Mouse (Mus musculus) mature B cell (primary cell): ENCODE data around the gene Spock3.
"Not testable (repeated sequence)": the region's sequence is repeated elsewhere in the genome, so short reads cannot be mapped to it uniquely, and the experiment has no call there.

Experiments
- in situ Hi-C: fragments of 300-500 bp; cut with MboI; formaldehyde crosslinking; loops from 2 replicates; pipeline ENCODE4 v1.14.3; 2019

Gene Spock3

GRCm38 (mm10) chr8:62950709-62951108 lies at the start of gene Spock3:
Gene Spock3 (plus strand): TSS chr8:62951009.
- in situ Hi-C loops: no loop called here

DNA sequence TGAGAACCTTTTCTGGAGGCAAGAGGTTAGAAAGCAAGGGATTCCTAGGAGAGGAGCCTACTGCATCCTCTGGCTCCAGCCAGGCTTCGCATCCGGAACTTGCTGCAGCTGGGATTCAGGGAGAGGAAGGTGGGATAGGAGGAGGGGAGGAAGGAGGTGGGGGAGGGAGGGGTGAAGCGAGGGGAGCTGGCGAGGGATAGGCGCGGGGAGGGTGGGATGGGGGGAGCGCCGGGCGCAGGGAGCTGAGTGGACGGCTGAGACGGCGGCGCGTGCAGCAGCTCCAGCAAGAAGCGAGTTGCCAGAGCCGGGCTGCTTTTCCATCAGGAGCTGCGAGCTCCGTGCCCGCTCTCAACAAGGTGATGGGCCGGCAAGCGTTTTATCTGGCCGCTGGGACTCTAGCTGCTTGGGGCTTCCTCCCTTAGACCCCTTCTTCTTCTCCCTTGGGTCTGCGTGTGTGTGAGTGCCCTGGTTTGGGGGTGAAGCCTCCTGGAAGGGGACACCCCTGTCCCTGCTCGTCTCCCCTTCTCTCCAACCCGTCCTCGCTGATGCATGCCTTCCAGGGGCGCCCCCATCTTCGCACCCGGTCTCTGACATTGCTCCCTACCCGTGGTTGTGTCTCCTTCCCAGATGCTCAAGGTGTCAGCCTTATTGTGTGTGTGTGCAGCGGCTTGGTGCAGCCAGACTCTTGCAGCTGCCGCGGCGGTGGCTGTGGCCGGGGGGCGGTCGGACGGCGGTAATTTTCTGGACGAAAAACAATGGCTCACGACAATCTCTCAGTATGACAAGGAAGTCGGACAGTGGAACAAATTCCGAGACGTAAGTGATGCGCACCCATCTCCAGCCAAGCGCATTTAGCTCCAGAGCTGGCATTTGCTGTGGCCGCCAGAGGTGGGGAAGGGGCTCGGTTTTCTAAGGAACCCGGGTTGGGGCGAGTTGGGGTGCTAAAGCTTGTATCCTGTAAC lies 645 bp downstream of the Spock3 start:
- in situ Hi-C loops: no loop called here

GRCm38 (mm10) chr8:62952481-62952880 lies 1.7 kb downstream of the Spock3 start:
- in situ Hi-C loops: no loop called here

DNA sequence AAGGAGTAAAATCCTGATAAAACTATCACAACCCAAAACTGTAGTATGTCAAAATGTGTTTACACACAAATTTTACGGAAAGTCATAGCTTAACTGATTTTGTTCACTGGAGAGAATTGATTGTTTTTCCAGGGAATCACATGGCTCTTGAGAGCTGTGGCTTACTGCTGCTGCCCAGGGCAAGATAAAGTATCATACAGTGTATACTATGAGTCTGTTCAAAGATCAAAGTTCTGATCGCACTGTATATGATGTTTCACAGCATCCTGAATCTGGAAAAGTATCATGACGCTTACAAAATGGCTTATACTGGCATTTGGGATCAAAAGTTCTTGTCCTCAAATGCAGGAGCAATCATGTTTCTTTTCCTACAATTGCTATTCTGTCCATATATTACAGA lies 11.8 kb downstream of the Spock3 start:
- in situ Hi-C loops: no loop called here

DNA sequence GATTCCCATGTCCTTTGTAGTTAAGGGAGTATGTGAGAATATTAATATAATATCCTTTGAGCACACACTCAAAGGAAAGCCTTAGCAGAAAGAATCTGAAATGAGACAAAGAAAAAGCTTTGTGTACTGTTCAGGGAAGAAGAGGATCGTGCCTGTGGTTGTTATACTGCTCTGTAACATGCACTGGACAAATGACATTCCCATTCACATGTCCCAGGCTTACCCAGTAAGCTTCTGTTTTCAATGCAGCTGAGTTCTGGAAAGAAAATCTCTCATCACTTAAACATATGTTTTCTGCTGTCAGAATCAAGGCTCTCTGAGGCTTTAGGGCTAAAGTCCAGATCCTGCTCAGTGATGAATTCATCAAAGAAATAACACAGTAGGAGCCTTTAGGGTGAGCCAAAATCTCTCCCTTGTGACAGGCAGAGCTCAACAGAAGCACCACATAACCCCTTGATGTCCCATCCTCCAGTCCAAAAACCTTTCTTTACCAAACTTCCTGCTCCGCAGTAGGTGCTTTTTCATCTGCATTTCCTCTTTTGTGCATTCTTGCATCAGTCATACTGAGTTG lies 19.1 kb downstream of the Spock3 start:
- in situ Hi-C loops: no loop called here

- in situ Hi-C loops: no loop called here
Measured at GRCm38 (mm10) chr8:63088984-63089383, 138.2 kb downstream of the Spock3 start.

GRCm38 (mm10) chr8:63098200-63098599 lies 147.4 kb downstream of the Spock3 start:
- in situ Hi-C loops: no loop called here

- in situ Hi-C loops: no loop called here
Measured at GRCm38 (mm10) chr8:63109761-63110160, 159.0 kb downstream of the Spock3 start.

DNA sequence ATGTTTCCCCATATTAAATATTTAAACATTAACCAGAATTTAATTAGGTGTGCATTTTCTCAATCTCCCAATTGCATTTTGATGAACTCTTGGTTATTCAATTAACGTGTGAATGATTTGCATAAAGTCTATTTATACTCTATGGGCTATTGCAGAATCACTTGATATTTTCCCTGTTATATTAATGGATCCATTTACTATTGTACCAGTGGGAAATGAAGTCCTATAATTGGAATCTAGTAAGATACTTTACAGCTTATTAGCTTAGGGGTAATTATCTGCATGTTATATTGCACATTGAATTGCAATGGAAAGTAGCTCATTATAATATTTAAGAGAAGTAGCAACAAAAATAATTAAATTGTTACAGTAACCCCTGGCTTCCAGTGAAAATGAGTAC lies 162.1 kb downstream of the Spock3 start:
- in situ Hi-C loops: no loop called here

- in situ Hi-C loops: no loop called here
Measured at GRCm38 (mm10) chr8:63120508-63120907, 169.7 kb downstream of the Spock3 start.

DNA sequence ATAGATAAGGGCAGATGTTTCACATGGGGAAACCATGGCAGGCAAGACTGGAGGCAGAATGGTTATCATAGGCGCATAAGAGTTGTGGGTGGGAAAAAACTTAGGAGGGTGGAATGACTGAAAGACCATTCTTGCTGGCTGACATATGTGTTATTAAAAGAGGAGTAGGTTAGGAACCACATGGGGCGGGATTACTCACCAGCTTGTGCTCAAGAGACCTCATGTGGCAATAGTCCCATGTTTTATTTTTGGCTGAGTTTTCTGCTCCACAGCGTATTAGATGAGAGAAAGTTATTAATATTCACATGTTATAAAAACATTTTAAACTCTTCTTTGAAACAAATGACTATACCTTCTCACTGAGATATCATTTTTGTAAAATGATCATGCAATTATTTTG lies 184.6 kb downstream of the Spock3 start:
- in situ Hi-C loops: no loop called here

- in situ Hi-C loops: not testable (repeated sequence)
Measured at GRCm38 (mm10) chr8:63163861-63164260, 213.1 kb downstream of the Spock3 start.

DNA sequence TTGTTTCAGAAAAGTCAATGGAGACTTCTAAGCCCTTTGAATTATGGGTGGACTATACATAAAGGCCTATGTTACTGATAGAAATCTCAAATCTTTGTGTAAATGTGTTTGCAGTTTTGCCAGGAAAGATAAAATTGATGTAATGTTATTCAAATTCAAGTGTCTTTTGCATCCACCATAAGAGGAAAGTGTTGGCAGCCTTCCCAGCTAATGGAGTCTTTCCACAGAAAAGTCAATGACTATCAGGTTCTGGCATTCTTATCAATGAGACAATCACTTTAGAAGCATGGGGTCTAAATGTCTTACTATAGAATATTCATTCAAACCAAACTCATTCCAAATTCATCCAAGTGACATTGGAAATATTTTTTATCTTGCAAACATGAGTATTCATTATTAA lies 214.5 kb downstream of the Spock3 start:
- in situ Hi-C loops: no loop called here

GRCm38 (mm10) chr8:63169956-63170355 lies 219.1 kb downstream of the Spock3 start:
- in situ Hi-C loops: no loop called here

DNA sequence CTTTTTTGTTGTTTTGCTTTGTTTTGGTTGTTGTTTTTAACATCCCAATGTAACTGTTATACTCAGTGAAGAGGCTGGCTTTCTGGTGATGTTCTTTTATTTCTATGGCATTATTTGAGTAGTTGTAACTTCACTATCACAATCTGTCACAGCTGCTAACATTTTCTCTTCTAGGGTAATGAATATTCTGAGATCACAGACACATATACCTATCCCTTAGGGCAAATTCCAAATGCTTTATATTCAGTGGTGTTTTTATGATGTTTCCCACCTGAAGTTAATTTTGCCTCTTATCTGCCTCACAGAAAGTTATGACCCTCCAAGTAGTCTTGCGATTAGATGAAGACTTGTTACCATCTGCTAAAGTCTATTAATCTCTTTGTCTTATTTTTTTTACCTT lies 230.5 kb downstream of the Spock3 start:
- in situ Hi-C loops: no loop called here

- in situ Hi-C loops: no loop called here
Measured at GRCm38 (mm10) chr8:63258812-63259385, 308.1 kb downstream of the Spock3 start.

DNA sequence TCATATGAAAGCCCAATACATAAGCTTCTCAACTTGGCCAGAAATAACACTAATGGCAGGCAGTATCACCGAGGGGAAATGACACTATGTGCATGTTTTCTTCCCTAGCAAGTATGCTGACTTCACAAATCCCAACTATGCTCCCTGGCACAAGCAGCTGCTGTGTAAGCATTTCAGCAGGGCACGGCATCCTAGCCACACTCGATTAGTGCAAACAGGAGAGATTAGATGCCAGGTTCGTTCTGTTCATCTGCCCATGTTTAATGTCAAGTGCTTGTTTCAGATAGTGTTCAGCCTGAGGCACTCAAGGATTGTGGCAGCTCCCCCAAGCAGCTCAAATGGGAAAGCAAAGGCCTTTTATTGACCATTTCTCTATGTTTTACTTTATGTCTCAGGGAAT lies 311.7 kb downstream of the Spock3 start:
- in situ Hi-C loops: no loop called here

DNA sequence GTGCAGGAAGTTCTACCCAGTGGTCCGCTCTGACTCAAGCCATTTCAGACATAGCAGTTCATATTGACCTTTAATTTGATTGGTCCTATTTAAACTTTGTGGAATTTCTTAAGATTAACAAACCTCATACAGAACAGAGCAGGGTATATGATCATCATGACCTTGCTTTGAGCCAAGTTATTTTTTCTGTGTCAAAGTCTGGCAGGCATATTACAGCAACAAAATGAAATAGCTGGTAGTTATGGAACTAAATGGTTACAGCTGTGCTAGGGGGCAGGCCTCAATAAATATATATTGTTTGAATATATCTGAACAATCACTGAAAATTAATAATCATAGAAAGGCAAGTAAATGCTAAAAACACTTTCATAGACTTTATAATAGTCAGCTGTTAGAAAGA lies 384.6 kb downstream of the Spock3 start:
- in situ Hi-C loops: no loop called here

- in situ Hi-C loops: no loop called here
Measured at GRCm38 (mm10) chr8:63368580-63368979, 417.8 kb downstream of the Spock3 start.

DNA sequence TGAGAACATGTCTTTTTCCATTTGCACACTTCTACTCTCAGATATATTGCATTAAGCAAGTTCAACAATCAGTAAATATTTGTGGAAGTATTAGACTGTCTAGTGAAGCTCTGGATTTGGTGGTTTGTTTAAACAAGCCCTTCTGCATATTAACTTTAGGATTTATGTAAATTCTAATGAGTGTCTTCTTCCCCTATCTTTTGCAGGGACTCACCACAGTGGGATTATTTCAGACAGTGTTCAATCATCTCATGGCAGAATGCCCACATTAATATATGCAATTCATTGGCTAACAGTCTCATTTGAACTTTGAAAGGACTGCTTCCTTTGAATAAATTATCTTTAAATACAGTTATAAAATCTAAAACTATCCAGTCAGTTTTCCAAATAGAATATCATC lies 446.9 kb downstream of the Spock3 start:
- in situ Hi-C loops: no loop called here
